Mouse (Mus musculus): Measurements from ENCODE around the gene Lrriq3. TPM values are rescaled to one million over a fixed set of nuclear protein-coding genes. Genes with fewer than 3 reads are reported as not detected.

Lrriq3 gene
- polyA plus RNA-seq, 1 experiment from 2014 or later = 0.54 TPM

DNA sequence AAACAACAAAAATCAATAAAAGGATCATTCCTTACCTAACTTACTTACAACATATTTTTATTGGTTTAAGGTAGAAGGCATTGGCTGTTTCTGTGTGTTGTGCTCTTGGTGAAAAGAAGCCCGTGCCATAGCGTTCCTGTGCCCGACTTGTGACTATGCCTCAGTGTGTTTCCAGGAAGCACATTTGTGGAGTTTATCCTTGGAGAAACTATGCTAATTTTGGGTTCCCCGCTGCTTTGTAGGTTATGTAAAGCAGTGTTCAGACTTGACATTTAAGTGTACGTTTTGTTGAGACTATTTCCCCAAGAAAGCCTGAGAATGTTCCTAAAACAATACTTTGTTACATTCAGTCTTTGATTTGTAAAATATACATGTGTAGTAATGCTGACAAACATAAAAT, 44.5 kb downstream of the Lrriq3 start:
- Histone ChIP-seq H3K4me1 (no peaks in the 10 kb centered on the region), H3K4me3 (no peak overlapping the region), H3K27me3 (no peaks in the 10 kb centered on the region), H3K4me2 (replicated peaks) (no peak overlapping the region), H3K9ac (no peak overlapping the region), H3K9me3 (no peaks in the 10 kb centered on the region), H3K27ac (no peak overlapping the region), H3K36me3 (no peaks in the 10 kb centered on the region)
- 86% methylated on average over 5 of the region's 5 CpGs for WGBS
- no peak for ATAC-seq (ENCODE audit: insufficient number of reproducible peaks, insufficient read depth, low FRiP score, low TSS enrichment)

DNA sequence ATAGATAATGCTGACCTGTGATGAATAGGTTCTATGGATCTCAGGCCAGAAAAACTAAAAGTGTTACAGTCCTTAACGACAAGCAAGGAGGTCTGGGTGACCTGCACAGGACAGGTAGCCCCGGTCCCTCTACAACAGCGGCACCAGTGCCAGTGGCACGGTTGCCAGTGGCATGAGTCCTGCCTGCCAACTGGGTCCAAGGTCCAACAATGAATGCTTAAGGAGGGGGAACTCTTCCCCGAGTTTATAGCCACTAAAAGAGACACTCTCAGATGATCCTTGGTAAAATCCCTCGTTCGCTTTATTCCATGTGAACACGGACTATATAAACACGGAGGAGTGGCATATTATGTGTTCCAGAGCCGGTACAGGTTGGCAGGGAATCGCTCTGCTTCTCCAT, 47.8 kb downstream of the Lrriq3 start:
- Histone ChIP-seq H3K27me3 (no peaks in the 10 kb centered on the region), H3K4me2 (replicated peaks) (no peak overlapping the region), H3K36me3 (no peaks in the 10 kb centered on the region), H3K27ac (no peak overlapping the region), H3K4me1 (no peaks in the 10 kb centered on the region), H3K9me3 (no peaks in the 10 kb centered on the region), H3K4me3 (no peak overlapping the region), H3K9ac (no peak overlapping the region)
- WGBS = 88% methylated on average over 11 of the region's 11 CpGs
- no peak for ATAC-seq (ENCODE audit: insufficient number of reproducible peaks, insufficient read depth, low FRiP score, low TSS enrichment)

DNA sequence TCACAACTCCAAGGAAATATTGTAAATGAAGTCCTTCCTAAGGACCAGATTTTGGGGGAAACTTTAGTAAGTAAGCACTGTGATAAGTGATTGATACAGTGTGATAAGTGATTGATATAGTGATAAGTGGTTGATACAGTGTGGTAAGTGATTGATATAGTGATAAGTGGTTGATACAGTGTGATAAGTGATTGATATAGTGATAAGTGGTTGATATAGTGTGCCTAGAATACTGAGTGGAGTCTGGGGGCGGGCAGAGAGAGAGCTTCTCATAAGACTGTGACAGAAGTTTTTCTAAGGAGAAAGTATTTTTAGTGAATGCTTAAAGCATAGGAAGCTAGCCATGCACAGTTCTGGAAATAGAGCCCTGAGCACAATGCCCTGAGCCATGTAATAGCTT, 51.1 kb downstream of the Lrriq3 start:
- no peak overlapping the region for H3K4me2 ChIP-seq (replicated peaks)
- WGBS = 75% methylated on average over 1 of the region's 1 CpGs
- ATAC-seq (ENCODE audit: insufficient number of reproducible peaks, insufficient read depth, low FRiP score, low TSS enrichment) = no peak

DNA sequence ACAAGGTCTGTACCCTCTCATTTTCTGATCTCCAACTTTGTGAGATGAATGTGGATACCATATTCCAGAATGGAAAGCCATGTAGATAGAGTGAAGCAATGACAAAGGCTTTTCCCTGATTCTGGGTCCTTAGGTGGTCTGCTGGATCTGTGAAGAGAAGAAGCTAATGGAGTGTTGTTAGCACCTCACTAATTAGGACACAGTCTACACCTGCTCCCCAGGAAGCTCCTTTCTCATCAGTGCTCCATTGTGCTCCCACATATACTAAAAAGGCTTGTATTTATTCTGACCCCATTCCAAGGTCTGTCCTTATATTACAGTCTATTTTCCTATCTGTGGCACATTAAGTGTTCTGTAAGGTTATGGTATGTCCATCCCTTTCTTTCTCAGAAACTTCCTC, 68.6 kb downstream of the Lrriq3 start:
- Histone ChIP-seq H3K27ac (no peak overlapping the region), H3K4me1 (no peaks in the 10 kb centered on the region), H3K9ac (no peak overlapping the region), H3K36me3 (no peaks in the 10 kb centered on the region), H3K4me2 (replicated peaks) (no peak overlapping the region), H3K4me3 (no peak overlapping the region), H3K9me3 (no peaks in the 10 kb centered on the region), H3K27me3 (no peaks in the 10 kb centered on the region)
- no peak for ATAC-seq (ENCODE audit: insufficient number of reproducible peaks, insufficient read depth, low FRiP score, low TSS enrichment)

More for the DNA sequence above, 51.1 kb downstream of the Lrriq3 start:
- H3K9ac ChIP-seq = no peak overlapping the region
- no peak overlapping the region for H3K4me3 ChIP-seq
- H3K27me3 ChIP-seq = no peaks in the 10 kb centered on the region
- no peaks in the 10 kb centered on the region for H3K36me3 ChIP-seq
- H3K9me3 ChIP-seq = no peaks in the 10 kb centered on the region
- no peak overlapping the region for H3K27ac ChIP-seq
- no peaks in the 10 kb centered on the region for H3K4me1 ChIP-seq

DNA sequence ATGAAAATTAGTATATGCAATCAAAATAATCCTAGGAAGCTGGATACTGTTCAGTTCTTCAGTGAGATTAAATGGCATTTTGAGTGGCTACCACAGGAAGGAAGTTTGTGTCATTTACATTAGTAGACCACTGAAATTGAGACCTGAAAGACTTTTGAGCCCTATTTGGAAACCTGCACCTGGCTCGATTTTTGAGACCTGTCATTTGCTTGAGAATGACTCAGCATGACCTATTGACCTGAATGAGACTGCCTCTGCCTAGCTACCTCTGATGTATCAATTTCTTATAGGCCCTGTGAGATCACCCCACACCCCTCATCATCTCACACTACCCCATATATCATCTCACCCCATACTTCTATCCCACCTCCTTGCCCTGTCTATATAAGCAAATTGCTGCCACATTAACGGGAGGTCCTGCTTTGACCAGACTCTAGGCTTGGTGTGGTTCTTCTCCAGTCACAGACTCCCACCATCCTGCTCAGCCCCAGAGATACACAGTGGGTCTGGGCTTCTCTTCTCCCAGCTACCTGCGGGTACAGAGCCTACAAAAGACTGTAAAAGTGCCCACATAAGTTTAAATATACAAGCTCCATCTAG, 87.2 kb downstream of the Lrriq3 start:
- no peak for ATAC-seq (ENCODE audit: insufficient number of reproducible peaks, insufficient read depth, low FRiP score, low TSS enrichment)
- H3K36me3 ChIP-seq = no peaks in the 10 kb centered on the region
- no peaks in the 10 kb centered on the region for H3K9me3 ChIP-seq
- 76% methylated on average over 3 of the region's 3 CpGs for WGBS
- no peaks in the 10 kb centered on the region for H3K27me3 ChIP-seq
- no peak overlapping the region for H3K9ac ChIP-seq
- no peak overlapping the region for H3K4me2 ChIP-seq (replicated peaks)
- H3K27ac ChIP-seq = no peak overlapping the region
- H3K4me1 ChIP-seq = no peaks in the 10 kb centered on the region
- H3K4me3 ChIP-seq = no peak overlapping the region

DNA sequence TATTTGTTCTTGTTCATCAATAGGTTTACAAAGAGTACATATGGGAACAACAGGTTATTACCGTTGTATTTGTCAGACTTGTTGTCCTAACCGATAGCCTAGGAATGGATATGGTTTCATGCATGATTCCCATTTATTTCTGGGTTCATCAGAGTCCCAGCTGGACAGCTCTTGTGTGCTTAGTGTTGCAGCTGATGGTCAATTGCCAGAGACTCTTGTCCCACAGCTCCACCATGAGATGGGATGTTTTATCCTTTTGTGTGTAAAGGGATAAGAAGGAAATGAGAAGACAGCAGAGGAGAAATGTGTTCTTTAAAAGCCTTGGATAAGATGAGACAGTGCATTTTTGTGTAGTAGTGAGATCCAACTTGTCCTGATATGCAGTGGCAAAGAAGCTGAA, 93.2 kb downstream of the Lrriq3 start:
- no peak overlapping the region for H3K27ac ChIP-seq
- H3K36me3 ChIP-seq = no peaks in the 10 kb centered on the region
- no peak overlapping the region for H3K4me2 ChIP-seq (replicated peaks)
- no peaks in the 10 kb centered on the region for H3K27me3 ChIP-seq
- H3K9me3 ChIP-seq = no peaks in the 10 kb centered on the region
- no peaks in the 10 kb centered on the region for H3K4me1 ChIP-seq
- no peak overlapping the region for H3K9ac ChIP-seq
- no peak for ATAC-seq (ENCODE audit: insufficient number of reproducible peaks, insufficient read depth, low FRiP score, low TSS enrichment)
- WGBS = 84% methylated on average over 2 of the region's 2 CpGs
- H3K4me3 ChIP-seq = no peak overlapping the region

DNA sequence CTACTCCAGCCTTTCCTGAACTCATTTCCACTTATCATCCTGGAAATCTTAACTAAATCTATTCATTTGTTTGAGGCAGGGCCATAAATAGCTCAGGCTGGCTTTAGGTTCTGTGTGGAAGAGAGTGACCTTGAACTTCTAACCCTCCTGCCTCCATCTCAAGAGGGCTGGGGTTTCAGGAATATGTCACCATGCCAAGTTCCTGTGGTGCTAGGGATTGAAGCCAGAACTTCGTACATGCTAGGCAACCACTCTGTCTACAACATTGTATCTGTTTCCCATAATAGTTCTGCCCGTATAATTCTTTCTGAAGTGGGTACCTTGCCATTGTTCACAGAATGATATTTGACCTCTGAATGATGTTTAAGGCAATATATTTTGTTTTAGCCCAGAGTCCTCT, 95.6 kb downstream of the Lrriq3 start:
- 74% methylated on average over 2 of the region's 2 CpGs for WGBS
- Histone ChIP-seq H3K4me3 (no peak overlapping the region), H3K36me3 (no peaks in the 10 kb centered on the region), H3K4me1 (no peaks in the 10 kb centered on the region), H3K27me3 (no peaks in the 10 kb centered on the region), H3K4me2 (replicated peaks) (no peak overlapping the region), H3K27ac (no peak overlapping the region), H3K9me3 (no peaks in the 10 kb centered on the region), H3K9ac (no peak overlapping the region)
- ATAC-seq (ENCODE audit: insufficient number of reproducible peaks, insufficient read depth, low FRiP score, low TSS enrichment) = no peak

DNA sequence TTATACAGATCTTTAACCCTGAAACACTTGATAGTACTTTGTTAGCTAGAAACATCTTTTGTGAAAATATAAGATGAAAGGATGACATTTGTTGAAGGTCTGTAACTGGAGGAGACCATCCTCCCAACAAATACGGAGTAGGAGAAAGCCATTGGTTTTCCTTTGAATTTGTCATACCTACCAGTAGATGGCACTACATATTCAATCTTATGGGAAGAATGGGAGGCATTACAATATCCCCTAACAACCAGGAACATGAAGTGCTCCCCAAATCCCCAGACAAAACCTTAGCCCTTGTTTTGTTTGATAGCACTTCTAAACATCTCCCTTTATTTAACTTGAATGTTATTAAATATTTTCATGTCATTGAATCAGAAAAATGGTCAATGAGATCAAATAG, 141.7 kb downstream of the Lrriq3 start:
- Histone ChIP-seq H3K27me3 (no peaks in the 10 kb centered on the region), H3K4me1 (no peaks in the 10 kb centered on the region), H3K27ac (no peak overlapping the region), H3K9ac (no peak overlapping the region), H3K36me3 (no peaks in the 10 kb centered on the region), H3K4me2 (replicated peaks) (no peak overlapping the region), H3K4me3 (no peak overlapping the region), H3K9me3 (no peaks in the 10 kb centered on the region)
- 3% methylated on average over 1 of the region's 1 CpGs for whole genome bisulfite sequencing
- no peak for ATAC-seq (ENCODE audit: insufficient number of reproducible peaks, insufficient read depth, low FRiP score, low TSS enrichment)

DNA sequence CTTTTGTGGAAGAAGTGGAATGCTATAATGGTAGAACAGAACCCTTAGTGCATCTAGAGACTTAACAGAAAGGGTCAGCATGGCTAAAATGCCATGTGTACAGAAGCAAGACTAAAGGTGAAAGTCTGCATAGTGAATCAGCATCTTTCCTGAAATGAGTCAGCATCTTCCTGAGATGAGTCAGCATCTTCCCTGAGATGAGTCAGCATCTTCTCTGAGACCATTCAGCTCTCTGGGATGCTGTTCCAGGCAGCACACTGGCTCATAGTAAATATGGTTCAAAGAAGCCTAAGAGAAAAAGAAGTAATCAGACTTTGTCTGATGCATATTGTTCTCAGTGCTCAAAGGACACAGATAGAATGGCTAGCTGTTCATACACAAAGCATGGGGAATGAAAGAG, 142.3 kb downstream of the Lrriq3 start:
- Histone ChIP-seq H3K4me1 (no peaks in the 10 kb centered on the region), H3K4me3 (no peak overlapping the region), H3K9ac (no peak overlapping the region), H3K9me3 (no peaks in the 10 kb centered on the region), H3K27ac (no peak overlapping the region), H3K36me3 (no peaks in the 10 kb centered on the region), H3K4me2 (replicated peaks) (no peak overlapping the region), H3K27me3 (no peaks in the 10 kb centered on the region)
- no peak for ATAC-seq (ENCODE audit: insufficient number of reproducible peaks, insufficient read depth, low FRiP score, low TSS enrichment)

Other genes starting within 250 kb of the Lrriq3 start
- 0.09 TPM in 1 of 2 replicates, not detected in the other for gene Tnni3k, start 38.0 kb upstream of the Lrriq3 start, polyA plus RNA-seq (2016; fragmentation: Nextera tagmentation; extraction: Ambion mirVana)
- gene Fpgt, start within 50 bp of the Lrriq3 start, polyA plus RNA-seq (2016; fragmentation: Nextera tagmentation; extraction: Ambion mirVana) = 16.3 and 18.9 TPM in 2 replicates

Measured in embryonic facial prominence, embryonic 12.5 days (tissue).